Mouse (Mus musculus) gonadal fat pad, adult 2 months (tissue): ENCODE measurements at regions not wholly inside any gene's neighbourhood (a gene's known extent, or its start where the extent isn't known, plus 50 kb on each side); places are given as distances from the start of the nearest gene placed in this dataset.
"Not testable (repeated sequence)": the region's sequence is repeated elsewhere in the genome, so short reads cannot be mapped to it uniquely, and the experiment has no call there.

ENCODE experiments used
- DNase-seq: peaks from one replicate; pipeline ENCODE4 v3.0.0-alpha.2; 2012; ENCODE audit warnings: low read depth

DNA sequence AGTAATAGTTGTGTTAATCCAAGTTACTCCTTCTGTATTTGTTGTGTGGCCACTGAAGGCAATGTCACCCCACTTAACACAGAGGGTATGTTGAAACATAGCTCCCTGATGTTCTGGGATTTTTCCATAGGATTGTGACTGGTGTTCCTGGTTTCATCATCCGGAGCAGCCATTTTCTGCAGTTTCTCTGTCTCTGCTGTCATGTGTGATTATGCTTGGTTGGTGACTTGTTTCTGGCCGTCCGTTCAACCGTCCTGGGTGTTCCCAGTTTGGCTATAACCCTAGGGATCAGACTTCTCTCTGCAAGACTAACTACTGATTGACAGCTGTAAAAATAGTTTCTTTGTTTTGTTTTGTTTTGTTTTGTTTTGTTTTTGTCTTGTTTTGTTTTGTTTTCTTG, 98.1 kb upstream of the Rpl34 start:
- DNase-seq: no peak

DNA sequence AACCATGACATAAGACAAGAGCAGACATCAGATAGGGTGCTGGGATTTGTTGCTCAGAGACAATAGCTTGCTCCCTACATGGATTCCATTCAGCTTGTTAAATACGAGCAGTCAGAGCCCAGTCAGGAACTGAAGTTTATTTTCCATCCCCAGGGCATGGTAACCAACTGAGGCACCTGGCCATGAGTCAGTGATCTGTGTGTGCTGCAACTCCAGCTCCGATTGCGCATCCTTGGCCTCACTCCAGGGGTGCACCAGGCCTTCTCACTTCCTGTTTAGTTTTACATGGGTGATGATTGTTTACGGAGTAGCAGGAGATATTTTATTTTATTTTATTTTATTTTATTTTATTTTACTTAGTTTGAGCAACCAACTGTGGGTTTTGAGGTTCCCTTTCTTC, 97.7 kb upstream of the Rpl34 start:
- no peak for DNase-seq

- DNase-seq: no peak
Measured at GRCm38 (mm10) chr3:130827021-130827420, 96.8 kb upstream of the Rpl34 start.

DNA sequence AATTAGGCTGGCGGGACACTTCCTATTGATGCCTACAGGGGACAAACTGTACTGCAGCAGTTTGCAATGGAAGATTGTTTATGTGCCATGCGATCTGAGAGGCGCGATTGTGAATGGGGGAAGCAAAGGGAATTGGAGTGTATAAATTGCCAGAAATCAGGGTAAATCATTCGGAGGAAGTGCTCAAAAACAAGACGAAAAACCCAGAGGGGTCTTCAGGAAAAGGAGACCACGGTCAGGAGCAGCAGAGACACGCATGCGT, 89.6 kb upstream of the Rpl34 start:
- no peak for DNase-seq

DNA sequence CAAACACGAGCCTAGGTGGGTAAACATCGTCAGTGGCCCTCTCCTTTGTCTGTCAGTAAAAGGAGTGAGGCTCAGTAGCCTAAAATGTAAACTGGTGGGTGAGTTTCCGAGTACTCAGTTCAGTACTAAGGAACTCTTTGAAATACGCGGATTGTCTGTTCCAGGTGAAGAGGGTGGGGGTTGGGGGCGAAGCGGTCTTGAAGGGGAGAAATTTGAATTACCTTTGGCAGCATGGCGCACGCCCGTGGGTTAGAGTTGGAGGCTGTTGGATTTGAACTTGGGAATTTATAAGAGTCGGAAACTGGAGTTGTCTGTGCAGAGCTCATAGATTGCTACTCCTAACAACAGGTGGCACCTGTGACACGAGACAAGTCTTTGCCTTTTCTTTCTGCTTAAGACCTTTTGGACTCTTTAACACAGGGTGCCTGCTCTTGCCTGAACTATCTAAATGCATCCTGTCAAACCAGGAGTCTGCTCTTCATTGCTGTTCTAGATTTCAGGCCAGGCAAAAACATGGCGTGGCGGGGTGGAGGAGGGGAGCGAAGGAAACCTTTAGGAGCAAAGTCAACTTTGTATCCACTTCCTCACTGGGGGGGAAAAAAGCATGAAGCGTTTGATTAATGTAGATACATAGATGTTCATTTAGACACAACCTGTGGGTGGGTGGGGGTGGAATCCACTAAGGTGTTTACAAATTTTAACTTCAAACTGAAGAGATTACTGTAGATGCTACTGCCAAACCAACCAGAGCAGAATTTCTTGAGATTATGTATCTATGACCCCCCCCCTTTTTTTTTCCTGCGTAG, 89.0 kb upstream of the Rpl34 start:
- DNase-seq: no peak

- DNase-seq: no peak
Measured at GRCm38 (mm10) chr3:130818467-130819030, 88.4 kb upstream of the Rpl34 start.

DNA sequence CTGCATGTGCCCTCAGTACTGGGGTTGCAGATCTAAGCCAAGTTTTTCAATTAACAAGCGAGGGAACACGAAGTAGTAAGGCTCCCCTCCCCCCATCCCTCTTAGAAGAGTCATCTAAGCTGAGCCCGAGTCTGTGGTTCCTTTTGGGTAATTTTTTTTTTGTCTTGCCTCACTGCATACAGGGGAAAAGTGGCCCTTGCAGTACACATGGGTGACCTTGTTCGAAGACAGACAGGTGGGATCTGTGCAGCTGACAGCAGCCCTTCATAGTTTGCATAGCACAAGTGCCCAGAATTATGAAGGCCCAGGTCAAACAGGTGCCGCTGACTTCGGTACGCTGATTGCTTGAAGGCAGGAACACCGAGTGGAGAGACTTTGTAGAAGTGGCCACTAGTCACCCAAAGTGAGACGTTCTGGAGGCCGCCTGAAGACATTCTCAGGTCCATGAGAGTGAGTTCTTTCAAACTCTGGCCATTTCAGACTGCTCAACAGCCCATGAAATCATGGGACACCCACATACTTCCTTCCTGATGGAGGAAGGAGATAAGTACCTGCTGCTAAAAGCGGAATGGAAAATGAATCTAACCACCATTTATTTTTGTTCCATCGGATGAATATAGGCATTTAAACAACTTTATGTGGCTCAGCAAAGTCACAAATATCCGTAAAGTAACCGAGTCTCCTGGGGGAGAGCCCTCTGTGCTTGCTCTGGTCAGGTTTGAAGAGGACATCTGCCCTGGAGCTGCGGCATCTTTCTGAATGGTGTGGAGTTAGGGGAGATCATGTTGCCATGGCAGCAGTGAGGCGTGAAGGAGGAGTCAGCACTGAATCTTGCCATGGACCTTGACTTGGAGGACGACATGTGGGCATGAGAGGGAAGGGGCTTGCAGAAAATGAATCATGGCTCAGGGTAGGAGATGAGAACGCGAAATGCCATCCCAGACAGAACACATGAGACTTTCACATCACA, 79.8 kb upstream of the Rpl34 start:
- DNase-seq: no peak

- no peak for DNase-seq
Measured at GRCm38 (mm10) chr3:130805345-130805744, 75.1 kb upstream of the Rpl34 start.

DNA sequence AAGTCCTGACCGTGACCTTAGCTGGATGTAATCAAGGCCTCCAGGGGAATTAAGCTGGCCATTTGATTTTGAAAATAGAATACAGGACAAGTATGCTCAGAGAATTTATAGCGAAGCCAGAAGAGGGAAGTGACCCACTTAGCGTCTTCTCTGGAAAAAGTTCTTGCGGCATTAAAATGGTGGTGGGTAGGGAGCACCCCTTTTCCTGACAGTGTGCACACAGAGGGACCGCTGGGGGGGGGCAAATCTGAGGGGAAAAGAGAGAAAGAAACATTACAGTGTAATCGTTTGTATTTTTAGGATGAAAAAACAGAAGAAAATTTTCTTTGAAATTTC, 74.1 kb upstream of the Rpl34 start:
- DNase-seq: no peak

DNA sequence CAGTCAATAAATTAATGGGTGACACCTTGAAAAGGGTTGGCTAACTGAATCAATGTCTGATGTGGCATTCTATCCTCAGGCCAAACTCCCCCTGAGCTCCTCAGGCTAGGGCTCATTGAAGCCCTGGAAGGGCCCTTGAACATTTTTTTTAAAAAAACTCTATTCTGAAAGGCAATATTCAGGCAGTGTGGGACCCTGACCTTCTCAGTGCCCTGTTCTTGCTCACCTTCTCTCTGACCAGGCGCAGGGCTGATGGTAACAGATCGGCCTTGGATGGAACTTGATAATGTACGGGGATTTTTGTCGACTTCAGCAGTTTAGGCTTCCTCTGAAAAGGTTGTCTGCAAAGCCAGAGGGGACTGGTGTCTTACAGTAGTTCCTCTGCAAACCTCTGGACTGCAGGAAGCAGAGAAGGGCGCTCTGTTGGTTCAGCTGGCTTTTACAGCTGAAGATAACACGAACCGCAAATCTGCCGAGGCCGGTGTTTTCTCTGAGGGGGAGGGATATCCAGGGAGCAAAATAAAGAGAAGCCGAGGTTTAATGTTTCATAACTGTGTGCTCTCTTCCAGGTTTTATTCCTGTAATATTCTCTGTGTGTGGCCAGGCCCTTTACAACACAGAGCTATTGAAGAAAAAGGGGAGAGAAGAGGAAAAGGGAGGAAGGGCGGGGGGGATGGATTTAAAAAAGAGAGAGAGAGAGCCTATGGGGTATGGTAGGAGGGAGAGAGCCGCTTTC, 73.6 kb upstream of the Rpl34 start:
- no peak for DNase-seq

DNA sequence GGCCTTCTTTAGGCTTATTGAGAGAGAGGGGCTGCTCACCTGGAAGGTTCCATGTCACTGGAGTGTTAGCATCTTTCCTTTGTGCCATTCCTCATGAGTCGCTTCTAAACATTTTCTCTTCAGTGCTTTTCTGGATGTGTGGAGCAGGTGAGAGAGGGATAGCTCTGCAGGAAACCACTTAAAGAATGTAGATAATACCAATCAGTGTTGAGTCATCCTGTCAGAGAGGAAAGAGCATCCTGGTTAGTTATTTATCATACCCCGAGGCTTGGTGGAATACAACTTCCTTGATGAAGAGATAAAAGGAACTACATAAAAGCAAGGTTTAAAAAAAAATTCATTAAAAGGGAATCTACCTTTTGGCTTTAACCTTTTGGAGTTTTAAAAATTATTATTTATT, 69.8 kb upstream of the Rpl34 start:
- no peak for DNase-seq

DNA sequence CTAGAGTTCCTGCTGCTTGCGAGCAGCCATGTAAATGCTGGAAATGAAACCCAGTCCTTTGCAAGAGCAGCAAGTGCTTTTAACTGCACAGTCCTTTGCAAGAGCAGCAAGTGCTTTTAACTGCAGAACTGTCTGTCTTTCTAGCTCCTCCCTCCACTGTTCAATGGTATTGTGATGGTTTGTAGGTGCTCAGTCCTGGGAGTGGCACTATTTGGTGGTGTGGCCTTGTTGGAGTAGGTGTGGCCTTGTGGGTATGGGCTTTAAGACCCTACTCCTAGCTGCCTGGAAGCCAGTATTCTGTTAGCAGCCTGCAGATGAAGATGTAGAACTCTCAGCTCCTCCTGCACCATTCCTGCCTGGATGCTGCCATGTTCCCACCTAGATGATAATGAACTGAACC, 67.8 kb upstream of the Rpl34 start:
- not testable (repeated sequence) for DNase-seq

GRCm38 (mm10) chr3:130796531-130796930, 66.3 kb upstream of the Rpl34 start:
- no peak for DNase-seq

- no peak for DNase-seq
Measured at GRCm38 (mm10) chr3:130795396-130795795, 65.2 kb upstream of the Rpl34 start.

- DNase-seq: no peak
Measured at GRCm38 (mm10) chr3:130794142-130794925, 64.1 kb upstream of the Rpl34 start.

DNA sequence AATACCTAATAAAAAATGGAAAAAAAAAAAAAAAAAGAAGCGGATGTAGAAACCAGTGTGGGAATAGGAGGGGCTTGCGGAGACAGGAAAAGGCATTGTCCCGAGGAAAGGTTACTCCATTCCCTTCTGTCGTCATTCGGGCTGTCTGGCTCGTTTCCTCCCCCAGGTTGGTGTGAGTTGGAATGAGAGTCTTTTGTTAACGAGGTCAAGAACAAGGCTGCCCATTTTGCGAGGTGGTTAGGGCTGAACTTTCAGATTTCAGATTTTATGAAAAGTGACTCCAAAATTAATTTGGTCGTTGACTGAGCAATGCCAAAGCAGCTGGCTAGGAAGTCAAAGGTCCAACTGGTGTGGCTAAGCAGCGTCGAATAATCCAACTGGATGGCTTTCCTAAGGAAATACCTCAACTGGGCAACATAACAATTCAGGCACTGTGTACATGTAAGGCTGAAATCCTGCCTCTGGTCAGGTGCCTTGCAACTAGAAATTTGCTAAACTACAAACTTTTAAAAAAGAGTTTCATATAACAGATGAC, 50.6 kb upstream of the Rpl34 start:
- DNase-seq: no peak
